Mouse (Mus musculus): Measurements from ENCODE around the gene Rnf212b. TPM values are rescaled to one million over a fixed set of nuclear protein-coding genes. Genes with fewer than 3 reads are reported as not detected.

The Rnf212b gene
- not detected in 2 replicates for polyA plus RNA-seq (2012; ENCODE audit: low replicate concordance)

GRCm38 (mm10) chr14:54813991-54814390 lies at the start of gene Rnf212b:
Rnf212b (plus strand) TSS chr14:54814141.

GRCm38 (mm10) chr14:54781610-54782365 lies 32.2 kb upstream of the Rnf212b start, which contains the start of gene Slc7a8:
Slc7a8 (minus strand) TSS chr14:54781946.

GRCm38 (mm10) chr14:54870861-54871260 lies 56.9 kb downstream of the Rnf212b start, which contains the start of gene Homez:
Homez (minus strand) TSS chr14:54870961.

GRCm38 (mm10) chr14:54877048-54877715 lies 63.2 kb downstream of the Rnf212b start, which contains the start of gene Ppp1r3e:
Ppp1r3e (minus strand) TSS chr14:54877550.

DNA sequence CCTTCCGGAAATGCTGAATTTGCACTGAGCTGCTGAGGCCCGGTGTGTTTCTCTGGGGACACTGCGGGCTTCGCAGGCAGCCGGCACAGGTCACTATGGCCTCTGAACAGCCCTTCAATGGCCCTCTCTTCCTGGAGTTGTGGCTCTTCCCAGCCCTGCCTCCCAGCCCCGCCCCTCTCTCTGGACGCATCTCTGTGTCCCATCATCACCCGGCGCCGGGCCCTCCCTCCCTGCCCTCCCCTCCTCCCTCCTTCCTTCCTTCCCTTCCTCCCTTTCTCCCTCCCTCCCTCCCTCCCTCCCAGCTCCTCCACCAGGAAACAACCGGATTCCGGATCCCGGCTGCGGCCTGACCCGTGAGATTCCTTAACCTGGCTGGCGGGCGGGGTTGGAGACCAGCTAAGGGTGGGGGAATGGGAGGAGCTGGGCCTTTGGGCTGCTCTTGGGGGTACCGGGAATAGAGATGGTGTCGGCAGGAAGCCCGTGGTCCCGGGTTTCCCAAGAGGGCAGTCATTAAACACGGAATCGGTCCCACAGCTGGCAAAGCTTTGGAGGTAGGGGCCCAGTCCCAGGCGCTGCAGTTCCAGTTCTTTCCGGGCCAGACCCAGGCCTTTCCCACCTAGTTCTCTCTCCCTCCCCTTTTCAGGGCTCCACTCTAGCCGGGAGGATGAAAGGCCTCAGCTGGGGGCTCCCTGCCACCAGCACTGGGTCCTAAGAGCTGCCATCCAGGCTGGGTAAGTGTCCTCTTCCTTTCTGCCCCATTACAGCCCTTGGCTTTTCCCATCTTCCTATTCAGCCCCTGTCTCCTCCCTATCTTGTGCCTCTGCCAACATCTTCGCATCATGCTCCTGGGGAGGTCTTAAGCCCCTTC lies 69.4 kb downstream of the Rnf212b start, which contains the start of the genes Bcl2l2 and Gm20521:
TSS of gene Bcl2l2 (plus strand) at position 224 of the 868 bp plus-strand sequence.
TSS of gene Gm20521 (plus strand) at position 288 of the 868 bp plus-strand sequence.

DNA sequence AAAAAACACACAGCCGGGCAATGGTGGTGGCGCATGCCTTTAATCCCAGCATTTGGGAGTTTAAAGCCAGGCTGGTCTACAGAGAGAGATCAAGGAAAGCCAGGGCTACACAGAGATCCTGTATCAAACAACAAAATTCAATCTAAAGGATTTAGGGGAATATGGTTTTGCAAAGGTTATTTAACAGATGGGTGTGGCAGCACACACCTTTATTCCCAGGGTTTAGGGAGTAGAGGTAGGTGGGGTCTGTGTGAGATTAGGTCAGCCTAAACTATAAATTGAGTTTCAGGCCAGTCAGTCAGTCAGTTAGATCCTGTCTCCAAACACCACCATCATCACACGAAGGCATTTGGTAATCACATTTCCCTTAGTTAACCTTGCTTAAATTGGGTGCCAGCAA lies 78.3 kb downstream of the Rnf212b start, which contains the start of gene Pabpn1:
TSS of gene Pabpn1 (plus strand) at position 301 of the 400 bp plus-strand sequence.

Other genes with a start within 250 kb of the Rnf212b start
- gene Ajuba, start 236.6 kb upstream of the Rnf212b start, polyA plus RNA-seq (2012; ENCODE audit: low replicate concordance) = 0.19 and 0.21 TPM in 2 replicates
- gene 4931414P19Rik, start 208.1 kb upstream of the Rnf212b start, polyA plus RNA-seq (2012; ENCODE audit: low replicate concordance) = 2.5 and 13.7 TPM in 2 replicates
- 82.0 and 111 TPM in 2 replicates for gene Psmb5, start 196.1 kb upstream of the Rnf212b start, polyA plus RNA-seq (2012; ENCODE audit: low replicate concordance)
- gene Psmb11, start 192.7 kb upstream of the Rnf212b start, polyA plus RNA-seq (2012; ENCODE audit: low replicate concordance) = 0.04 TPM in 1 of 2 replicates, not detected in the other
- not detected in 2 replicates for gene Gm17606, start 173.2 kb upstream of the Rnf212b start, polyA plus RNA-seq (2012; ENCODE audit: low replicate concordance)
- gene Cdh24, start 172.8 kb upstream of the Rnf212b start, polyA plus RNA-seq (2012; ENCODE audit: low replicate concordance) = 3.0 and 6.9 TPM in 2 replicates
- gene 1700123O20Rik, start 127.9 kb upstream of the Rnf212b start, polyA plus RNA-seq (2012; ENCODE audit: low replicate concordance) = 29.2 and 79.7 TPM in 2 replicates
- 401 and 647 TPM in 2 replicates for gene Acin1, start 127.2 kb upstream of the Rnf212b start, polyA plus RNA-seq (2012; ENCODE audit: low replicate concordance)
- gene Gm29776, start 115.3 kb upstream of the Rnf212b start, polyA plus RNA-seq (2012; ENCODE audit: low replicate concordance) = not detected in 2 replicates
- 4.6 and 20.0 TPM in 2 replicates for gene Cebpe, start 102.0 kb upstream of the Rnf212b start, polyA plus RNA-seq (2012; ENCODE audit: low replicate concordance)
- 12.8 and 14.2 TPM in 2 replicates for gene Slc7a8, start 32.2 kb upstream of the Rnf212b start, polyA plus RNA-seq (2012; ENCODE audit: low replicate concordance)
- gene Homez, start 56.8 kb downstream of the Rnf212b start, polyA plus RNA-seq (2012; ENCODE audit: low replicate concordance) = 1.7 and 3.1 TPM in 2 replicates
- gene Ppp1r3e, start 63.4 kb downstream of the Rnf212b start, polyA plus RNA-seq (2012; ENCODE audit: low replicate concordance) = 0.82 and 2.3 TPM in 2 replicates
- 24.0 and 71.9 TPM in 2 replicates for gene Bcl2l2, start 69.2 kb downstream of the Rnf212b start, polyA plus RNA-seq (2012; ENCODE audit: low replicate concordance)
- 2.2 and 6.6 TPM in 2 replicates for gene Gm20521, start 69.3 kb downstream of the Rnf212b start, polyA plus RNA-seq (2012; ENCODE audit: low replicate concordance)
- gene Pabpn1, start 78.4 kb downstream of the Rnf212b start, polyA plus RNA-seq (2012; ENCODE audit: low replicate concordance) = 167 and 309 TPM in 2 replicates
- gene Slc22a17, start 99.0 kb downstream of the Rnf212b start, polyA plus RNA-seq (2012; ENCODE audit: low replicate concordance) = 7.8 and 15.8 TPM in 2 replicates
- gene Efs, start 112.0 kb downstream of the Rnf212b start, polyA plus RNA-seq (2012; ENCODE audit: low replicate concordance) = 0.06 TPM in 1 of 2 replicates, not detected in the other
- not detected in 2 replicates for gene Il25, start 118.6 kb downstream of the Rnf212b start, polyA plus RNA-seq (2012; ENCODE audit: low replicate concordance)
- gene Cmtm5, start 122.1 kb downstream of the Rnf212b start, polyA plus RNA-seq (2012; ENCODE audit: low replicate concordance) = not detected in 2 replicates
- gene Myh6, start 152.8 kb downstream of the Rnf212b start, polyA plus RNA-seq (2012; ENCODE audit: low replicate concordance) = not detected in 2 replicates
- gene Gm17428, start 162.8 kb downstream of the Rnf212b start, polyA plus RNA-seq (2012; ENCODE audit: low replicate concordance) = not detected in 2 replicates
- gene Myh7, start 180.5 kb downstream of the Rnf212b start, polyA plus RNA-seq (2012; ENCODE audit: low replicate concordance) = 0.16 TPM in 1 of 2 replicates, not detected in the other
- 29.2 and 46.7 TPM in 2 replicates for gene Ngdn, start 201.3 kb downstream of the Rnf212b start, polyA plus RNA-seq (2012; ENCODE audit: low replicate concordance)